Mouse (Mus musculus) adrenal gland, postnatal 36 days (tissue): ENCODE data around the gene Akt2. TPM values are rescaled to one million over a fixed set of nuclear protein-coding genes. Genes with fewer than 3 reads are reported as not detected.

ENCODE experiments used
- DNase-seq, 2 experiments: peaks; one replicate each; pipeline ENCODE4 v3.0.0; 2021; ENCODE audit warnings: mixed read lengths in 1 of 2
- long read RNA-seq, 2 experiments: library from polyadenylated mRNA; stranded (forward); transcript quantifications; one replicate each; pipeline ENCODE4 v2.0.0; 2021; ENCODE audit warnings: borderline sequencing depth in 2 of 2
- total RNA-seq, 2 experiments: library from RNA; stranded (reverse); gene quantifications; 2 replicates each; pipeline ENCODE4 v1.2.3; 2021

Gene Akt2
- 100 to 1,000 TPM; 201 to 243 TPM for total RNA-seq
- long read RNA-seq, experiment 1, full-length matches to known transcripts = 52 of 146 reads
- long read RNA-seq, experiment 1, partial matches to known transcripts = 80 of 146 reads
- long read RNA-seq, experiment 1, other reads (novel, unspliced or antisense) = 14 of 146 reads
- long read RNA-seq, experiment 2, full-length matches to known transcripts = 37 of 72 reads
- long read RNA-seq, experiment 2, partial matches to known transcripts = 27 of 72 reads
- long read RNA-seq, experiment 2, other reads (novel, unspliced or antisense) = 8 of 72 reads

- DNase-seq = peak; percentile 92 to 93
Measured at GRCm38 (mm10) chr7:27591266-27592216, at the start of gene Akt2. Gene Akt2, plus strand, starts transcription at chr7:27591552.

GRCm38 (mm10) chr7:27541922-27542321, 49.4 kb upstream of the Akt2 start:
- no peak for DNase-seq

GRCm38 (mm10) chr7:27542392-27543033, 48.8 kb upstream of the Akt2 start:
- DNase-seq = peak; percentile 86 to 89

GRCm38 (mm10) chr7:27543065-27543464, 48.3 kb upstream of the Akt2 start:
- no peak for DNase-seq

GRCm38 (mm10) chr7:27543851-27544250, 47.5 kb upstream of the Akt2 start:
- DNase-seq = no peak

- DNase-seq = no peak
Measured at GRCm38 (mm10) chr7:27544675-27545370, 46.5 kb upstream of the Akt2 start.

- DNase-seq = no peak
Measured at GRCm38 (mm10) chr7:27549597-27549996, 41.8 kb upstream of the Akt2 start.

GRCm38 (mm10) chr7:27552070-27552469, 39.3 kb upstream of the Akt2 start:
- DNase-seq = no peak

- DNase-seq = peak; percentile 96 to 97
Measured at GRCm38 (mm10) chr7:27552931-27553513, 38.3 kb upstream of the Akt2 start, which contains the start of the genes Pld3 and 2310022A10Rik. Gene Pld3, minus strand, starts transcription at chr7:27553218. Gene 2310022A10Rik, plus strand, starts transcription at chr7:27553233.

- no peak for DNase-seq
Measured at GRCm38 (mm10) chr7:27560291-27560887, 31.0 kb upstream of the Akt2 start.

- no peak for DNase-seq
Measured at GRCm38 (mm10) chr7:27560978-27561377, 30.4 kb upstream of the Akt2 start.

GRCm38 (mm10) chr7:27569580-27570224, 21.6 kb upstream of the Akt2 start:
- peak in 1 of 2 experiments; percentile 29 for DNase-seq

- no peak for DNase-seq
Measured at GRCm38 (mm10) chr7:27572133-27572532, 19.2 kb upstream of the Akt2 start.

GRCm38 (mm10) chr7:27574124-27574880, 17.1 kb upstream of the Akt2 start:
- DNase-seq = peak; percentile 65 to 66

GRCm38 (mm10) chr7:27576914-27577313, 14.4 kb upstream of the Akt2 start:
- DNase-seq = peak; percentile 75 to 82

- DNase-seq = no peak
Measured at GRCm38 (mm10) chr7:27577589-27577988, 13.8 kb upstream of the Akt2 start.

GRCm38 (mm10) chr7:27578465-27578864, 12.9 kb upstream of the Akt2 start:
- no peak for DNase-seq

- peak; percentile 72 to 76 for DNase-seq
Measured at GRCm38 (mm10) chr7:27580380-27581174, 10.8 kb upstream of the Akt2 start.

- no peak for DNase-seq
Measured at GRCm38 (mm10) chr7:27586861-27587260, 4.5 kb upstream of the Akt2 start.
